Mouse (Mus musculus): ENCODE data around the gene Gsdma3.

DNA sequence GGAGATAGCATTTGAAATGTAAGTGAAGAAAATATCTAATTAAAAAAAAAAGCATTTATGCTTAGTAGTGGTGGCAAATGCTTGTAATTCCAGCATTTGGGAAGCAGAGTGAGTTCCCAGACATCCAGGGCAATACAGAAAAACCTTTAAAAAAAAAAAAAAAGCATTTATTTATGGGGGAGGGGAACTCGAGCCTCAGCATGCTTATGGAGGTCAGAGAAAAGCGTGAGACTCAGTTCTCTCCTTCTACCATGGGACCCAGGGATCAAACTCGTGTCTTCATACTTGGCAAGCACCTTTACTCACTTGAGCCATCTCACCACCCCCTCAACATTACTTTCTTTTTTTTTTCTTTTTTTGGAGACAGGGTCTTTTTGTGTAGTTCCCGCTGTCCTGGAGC, 55.0 kb downstream of the Gsdma3 start:
- TF ChIP-seq CTCF (IDR thresholded peaks at IDR 0.05; ENCODE audit: borderline replicate concordance, control insufficient read depth, extremely low read depth, insufficient read depth, low read length, poor library complexity) (no peak), POLR2A (IDR thresholded peaks at IDR 0.05; ENCODE audit: control insufficient read depth, extremely low read depth, insufficient read depth, low read length, poor library complexity) (no peak)
